Comparison of ENCODE assay signal across 8 mouse cellular contexts in the genomic region with DNA sequence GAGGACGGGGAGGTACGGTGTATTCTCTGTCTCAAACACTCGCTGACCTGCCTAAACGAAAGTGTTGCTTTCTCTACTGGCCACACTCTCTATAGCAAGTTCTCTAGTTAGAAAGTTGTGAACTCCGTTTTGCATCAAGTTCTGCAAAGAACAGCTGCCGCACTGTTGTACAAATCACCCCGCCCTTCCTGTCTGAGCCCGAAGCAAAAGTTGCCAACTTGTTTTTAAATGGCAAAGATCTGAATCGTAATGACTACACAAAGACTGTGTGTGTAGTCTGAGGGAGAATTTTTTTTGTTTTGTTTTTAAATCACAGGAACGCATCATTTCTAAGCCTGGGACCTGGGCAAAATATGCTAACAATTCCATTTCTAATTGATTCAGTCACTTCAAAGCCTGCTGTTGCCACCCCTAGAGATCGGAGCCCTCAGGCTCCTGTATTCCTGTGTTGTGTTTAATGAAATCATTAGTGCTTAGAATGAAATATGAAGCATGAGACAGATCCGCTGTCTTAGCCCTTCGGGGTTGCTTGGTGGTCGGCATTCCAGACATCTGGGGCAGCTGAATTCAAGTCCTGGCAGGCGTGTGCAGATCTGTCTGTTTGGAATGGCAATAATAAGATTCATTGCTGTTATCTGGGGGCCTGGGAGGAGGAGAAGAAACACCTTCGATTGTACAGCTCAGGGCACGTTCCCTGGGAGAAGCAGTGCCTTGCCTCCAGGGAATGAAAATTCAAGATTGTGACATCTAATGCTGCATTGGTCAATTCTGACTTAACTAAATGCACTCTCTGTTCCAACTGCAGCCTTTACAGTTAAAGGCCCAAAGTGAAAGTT. TPM values are rescaled to one million over a fixed set of nuclear protein-coding genes. Genes with fewer than 3 reads are reported as not detected.
A peak's percentile ranks its signal among the peaks of the same experiment; 100 is the strongest.
DNase-seq lines count a peak whose midpoint lies in the region; ATAC-seq and TF ChIP-seq lines count a peak whose summit lies in the region.

No protein-coding gene starts in this region.

- WGBS in kidney, adult 2 months, result 43% methylated on average over 17 of the region's 17 CpGs
- 53% methylated on average over 17 of the region's 17 CpGs for WGBS in intestine, postnatal 0 days
- 36% methylated on average over 17 of the region's 17 CpGs for WGBS in neural tube, embryonic 13.5 days

- H3K4me3 ChIP-seq in kidney, adult 2 months (ENCODE audit: insufficient read depth, low read depth, low read length), result peak overlapping the region; percentile 44
- peak overlapping the region; percentile 9; the same call in 1 of the 2 replicates for H3K4me3 ChIP-seq in intestine, postnatal 0 days (ENCODE audit: low read depth, low read length)
- H3K4me3 ChIP-seq in neural tube, embryonic 13.5 days, result no peak overlapping the region

- H3K27me3 ChIP-seq in kidney, adult 2 months (replicated peaks; ENCODE audit: control insufficient read depth, insufficient read depth, low read length), result no peaks in the 10 kb centered on the region
- H3K27me3 ChIP-seq in intestine, postnatal 0 days (replicated peaks; ENCODE audit: control insufficient read depth, insufficient read depth, low read length), result no peaks in the 10 kb centered on the region
- no peaks in the 10 kb centered on the region for H3K27me3 ChIP-seq in neural tube, embryonic 13.5 days

- DNase-seq in kidney, adult 2 months, result peak; percentile 15
- DNase-seq in kidney, adult 11 months, result no peak
- peak; percentile 36 for DNase-seq in embryo, embryonic 10.5 days (ENCODE audit: low spot score)
- no peak for DNase-seq in cerebellum, adult 11 months
- DNase-seq in cerebellum, postnatal 25 days, result no peak
- no peak for DNase-seq in right cerebral cortex, adult 2 months (ENCODE audit: low spot score in 2 of 2)

- H3K9me3 ChIP-seq in intestine, postnatal 0 days (ENCODE audit: control insufficient read depth), result no peaks in the 10 kb centered on the region
- 0 out of 2 replicates have a peak, but pooled peaks cover 9% of the 10 kb centered on the region for H3K9me3 ChIP-seq in neural tube, embryonic 13.5 days

- no peak overlapping the region for H3K9ac ChIP-seq in intestine, postnatal 0 days (ENCODE audit: low read depth, low read length)
- H3K9ac ChIP-seq in neural tube, embryonic 13.5 days, result no peak overlapping the region

- peak overlapping the region; percentile 13; the same call in 1 of the 2 replicates for H3K4me2 ChIP-seq in intestine, postnatal 0 days (replicated peaks; ENCODE audit: low read depth)
- peak overlapping the region; percentile 9; the same call in 1 of the 2 replicates for H3K4me2 ChIP-seq in neural tube, embryonic 13.5 days

- no peaks in the 10 kb centered on the region for H3K4me1 ChIP-seq in kidney, adult 2 months (ENCODE audit: control insufficient read depth, insufficient read depth, low read length)
- no peaks in the 10 kb centered on the region for H3K4me1 ChIP-seq in intestine, postnatal 0 days (replicated peaks; ENCODE audit: control insufficient read depth, insufficient read depth, low read length)
- H3K4me1 ChIP-seq in neural tube, embryonic 13.5 days (replicated peaks), result peaks cover 15% of the 10 kb centered on the region

- no peak for TF ChIP-seq CTCF in kidney, adult 2 months (conservative IDR thresholded peaks at IDR 0.05; ENCODE audit: insufficient read depth, insufficient read length, low read depth, low read length)
- no peak for TF ChIP-seq CTCF in intestine, postnatal 0 days (IDR thresholded peaks at IDR 0.05; ENCODE audit: low read depth)

- peak overlapping the region; percentile 85 for H3K27ac ChIP-seq in kidney, adult 2 months (ENCODE audit: insufficient read depth, low read depth, low read length)
- H3K27ac ChIP-seq in intestine, postnatal 0 days (ENCODE audit: low read depth, low read length), result peak overlapping the region; percentile 51
- peak overlapping the region; percentile 39; the same call in 1 of the 2 replicates for H3K27ac ChIP-seq in neural tube, embryonic 13.5 days (replicated peaks)

- TF ChIP-seq POLR2A in kidney, adult 2 months (IDR thresholded peaks at IDR 0.05; ENCODE audit: low read depth, low read length), result no peak

- ATAC-seq in intestine, postnatal 0 days, result no peak
- ATAC-seq in neural tube, embryonic 13.5 days (ENCODE audit: low read depth), result peak; percentile 77; the same call in 1 of the 2 replicates

- no peaks in the 10 kb centered on the region for H3K36me3 ChIP-seq in kidney, adult 2 months (ENCODE audit: control insufficient read depth, insufficient read depth, low read length)
- no peaks in the 10 kb centered on the region; the same call in 1 of the 2 replicates for H3K36me3 ChIP-seq in intestine, postnatal 0 days (ENCODE audit: control insufficient read depth, insufficient read depth)
- peaks cover 77% of the 10 kb centered on the region for H3K36me3 ChIP-seq in neural tube, embryonic 13.5 days

RNA-seq across cellular contexts. Expression of gene Zar1l, which starts 59.8 kb away (rescaled TPM):
- polyA plus RNA-seq in kidney, adult 2 months (2012; rRNA removed), result not detected in 2 replicates
- polyA plus RNA-seq in intestine, postnatal 0 days (2015; fragmentation: Nextera tagmentation; extraction: Ambion mirVana), result not detected in 2 replicates
- polyA plus RNA-seq in neural tube, embryonic 13.5 days (2015; fragmentation: Nextera tagmentation; extraction: Ambion mirVana), result not detected in 2 replicates

Comparison
In these comparisons a context has a peak if more than half of its experiments do, and no peak if none do; other contexts are left out.
1. DNase-seq: peak in kidney, adult 2 months (single experiment) and embryo, embryonic 10.5 days (single experiment); none in kidney, adult 11 months (single experiment), cerebellum, adult 11 months (single experiment), cerebellum, postnatal 25 days (0 of 2) and right cerebral cortex, adult 2 months (0 of 2).
2. Peak in every context shown above with its lines, with median percentiles within 50 percentile points of each other: H3K27ac ChIP-seq.